Mouse (Mus musculus): ENCODE results near the gene Ppil4. TPM values are rescaled to one million over a fixed set of nuclear protein-coding genes. Genes with fewer than 3 reads are reported as not detected.

Gene Ppil4
- total RNA-seq, 2 experiments from 2014 or later, result 32.9 to 33.7 TPM

DNA sequence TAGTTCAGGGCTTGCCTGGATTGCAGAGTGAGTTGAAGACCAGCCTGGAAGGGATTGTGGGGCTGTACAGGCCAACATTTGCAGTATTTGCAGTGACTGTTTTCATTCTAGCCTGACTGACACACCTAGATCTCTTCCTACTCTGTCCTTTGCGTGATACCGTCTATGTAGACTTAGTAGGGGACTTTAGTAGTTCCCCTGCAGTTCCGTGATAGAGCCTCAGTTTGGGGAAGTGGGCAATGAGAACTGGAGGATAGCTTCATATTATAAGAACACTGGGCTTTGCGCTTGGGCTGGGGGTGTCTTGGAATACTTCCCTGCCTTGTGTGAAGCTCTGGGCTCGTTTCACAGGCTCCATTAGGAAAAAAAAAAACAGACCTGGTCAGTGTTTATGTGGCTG lies 27.5 kb downstream of the Ppil4 start:
- intact Hi-C loops (cut with DNase I), result no loop called here

DNA sequence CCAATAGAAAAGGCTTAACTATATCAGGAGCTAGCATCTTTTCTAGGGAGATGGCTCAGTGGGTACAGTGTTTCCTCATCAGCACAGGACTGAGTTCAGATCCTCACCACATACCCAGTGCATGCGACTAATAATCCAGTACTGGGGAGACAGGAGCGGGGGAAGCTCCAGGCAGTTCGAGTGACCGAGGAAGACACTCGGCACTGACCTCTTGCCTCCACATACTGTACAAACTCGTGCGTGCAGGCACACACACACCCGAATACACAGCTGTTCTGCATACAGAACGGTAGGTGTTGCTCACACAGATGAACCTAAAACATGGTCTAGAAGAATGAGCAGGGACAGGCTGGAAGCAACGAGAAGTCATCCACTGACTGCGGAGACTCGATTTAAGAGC lies 29.3 kb downstream of the Ppil4 start:
- DNase-seq (ENCODE audit: low spot score in 2 of 2), result no peak
- intact Hi-C loops (cut with DNase I), result no loop called here

More for the DNA sequence above, 27.5 kb downstream of the Ppil4 start:
- no peak for DNase-seq (ENCODE audit: low spot score in 2 of 2)

DNA sequence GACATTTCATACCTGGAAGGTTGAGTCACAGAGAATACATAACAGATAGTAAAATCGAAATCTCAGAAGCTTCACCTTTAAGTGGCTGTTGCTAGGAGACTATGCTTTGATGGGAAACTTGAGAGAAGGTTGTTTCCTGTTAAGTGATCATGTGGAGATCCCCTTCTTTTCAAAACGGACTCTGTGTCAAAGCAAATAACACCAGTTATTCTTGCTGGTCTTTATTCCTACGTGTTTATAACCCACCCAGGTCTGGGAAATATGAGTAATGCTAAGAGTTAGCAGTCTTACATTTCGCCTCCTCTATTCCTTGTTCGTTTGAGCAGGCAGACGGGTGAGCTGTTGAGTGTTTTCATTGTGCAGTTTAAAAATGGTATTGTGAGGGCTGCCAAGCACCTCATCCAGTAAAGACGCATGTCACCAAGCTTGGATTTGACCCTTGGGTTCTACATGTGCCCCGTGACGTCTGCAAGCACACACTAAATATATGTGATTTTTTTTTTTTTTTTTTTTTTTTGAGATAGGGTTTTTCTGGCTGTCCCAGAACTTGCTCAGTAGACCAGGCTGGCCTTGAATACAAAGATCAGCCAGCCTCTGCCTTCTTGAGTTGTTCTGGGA lies 32.1 kb downstream of the Ppil4 start:
- DNase-seq (ENCODE audit: low spot score in 2 of 2), result no peak
- intact Hi-C loops (cut with DNase I), result no loop called here

DNA sequence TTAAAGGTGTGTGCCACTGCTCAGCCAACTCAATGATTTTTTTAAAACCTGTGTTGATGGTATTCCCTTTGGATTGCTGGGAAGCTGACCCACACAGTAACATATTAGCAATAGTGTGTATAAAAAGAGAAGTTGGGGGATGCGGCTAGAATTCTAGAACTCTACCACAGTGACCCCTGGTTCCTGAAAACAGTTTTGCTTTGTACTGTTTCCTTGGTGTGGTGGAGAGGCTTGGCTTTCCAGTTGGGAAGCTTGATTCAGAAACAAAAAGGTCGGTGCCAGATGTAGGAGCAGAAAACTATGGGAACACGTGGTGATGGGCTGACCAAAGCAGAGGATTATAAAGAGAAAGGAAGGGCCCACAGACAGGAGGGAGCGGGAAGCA lies 32.6 kb downstream of the Ppil4 start:
- DNase-seq (ENCODE audit: low spot score in 2 of 2), result no peak

DNA sequence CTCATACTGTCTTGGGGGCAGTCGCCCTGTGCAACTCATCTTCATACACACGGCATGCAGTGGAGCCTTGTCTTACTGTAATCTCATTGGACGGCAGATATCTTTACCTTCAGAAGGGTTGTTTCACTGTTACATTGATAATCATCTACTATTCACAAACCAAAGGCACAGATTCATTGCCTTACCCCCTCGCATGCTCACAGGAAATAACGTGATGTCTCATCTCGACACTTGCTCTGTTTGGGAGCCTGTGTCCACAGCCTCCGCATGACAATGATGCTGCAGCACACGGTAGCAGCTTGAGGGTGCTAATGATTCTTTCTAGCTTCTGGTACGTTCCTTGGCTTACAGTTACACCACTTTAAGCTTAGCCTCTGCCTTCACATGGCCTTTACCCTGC lies 33.4 kb downstream of the Ppil4 start:
- intact Hi-C loops (cut with DNase I), result no loop called here
- DNase-seq (ENCODE audit: low spot score in 2 of 2), result no peak

More for the DNA sequence above, 32.6 kb downstream of the Ppil4 start:
- intact Hi-C loops (cut with DNase I), result no loop called here

DNA sequence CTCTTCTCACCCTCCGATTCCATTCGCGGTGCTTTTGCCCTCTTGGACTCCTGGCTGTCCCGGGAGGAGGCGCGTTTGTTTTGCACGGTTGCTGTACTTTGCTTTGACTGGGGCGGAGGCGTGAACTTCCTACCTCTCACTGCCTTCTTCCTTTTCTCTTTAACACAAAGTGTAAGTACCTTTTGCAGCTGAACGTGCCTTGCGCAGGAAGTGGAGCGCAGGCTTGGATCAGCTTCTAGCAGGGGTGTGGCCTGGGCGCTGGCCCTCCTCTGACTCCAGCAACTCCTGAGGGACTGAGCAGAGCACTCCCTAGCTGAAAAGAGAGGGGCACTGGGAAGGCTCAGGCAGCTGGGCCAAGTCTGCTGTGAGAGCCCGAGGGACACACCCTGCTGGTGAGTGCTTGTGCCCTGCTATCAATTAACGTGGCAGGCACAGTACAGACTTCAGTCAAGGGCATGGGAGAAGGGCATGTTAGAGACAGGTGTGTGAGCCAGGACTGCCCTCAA lies 39.5 kb downstream of the Ppil4 start, which contains the start of gene Zc3h12d:
Zc3h12d (plus strand) TSS at position 300 of the 506 bp plus-strand sequence.
- DNase-seq (ENCODE audit: low spot score in 2 of 2), result no peak
- intact Hi-C loops (cut with DNase I), result no loop called here

DNA sequence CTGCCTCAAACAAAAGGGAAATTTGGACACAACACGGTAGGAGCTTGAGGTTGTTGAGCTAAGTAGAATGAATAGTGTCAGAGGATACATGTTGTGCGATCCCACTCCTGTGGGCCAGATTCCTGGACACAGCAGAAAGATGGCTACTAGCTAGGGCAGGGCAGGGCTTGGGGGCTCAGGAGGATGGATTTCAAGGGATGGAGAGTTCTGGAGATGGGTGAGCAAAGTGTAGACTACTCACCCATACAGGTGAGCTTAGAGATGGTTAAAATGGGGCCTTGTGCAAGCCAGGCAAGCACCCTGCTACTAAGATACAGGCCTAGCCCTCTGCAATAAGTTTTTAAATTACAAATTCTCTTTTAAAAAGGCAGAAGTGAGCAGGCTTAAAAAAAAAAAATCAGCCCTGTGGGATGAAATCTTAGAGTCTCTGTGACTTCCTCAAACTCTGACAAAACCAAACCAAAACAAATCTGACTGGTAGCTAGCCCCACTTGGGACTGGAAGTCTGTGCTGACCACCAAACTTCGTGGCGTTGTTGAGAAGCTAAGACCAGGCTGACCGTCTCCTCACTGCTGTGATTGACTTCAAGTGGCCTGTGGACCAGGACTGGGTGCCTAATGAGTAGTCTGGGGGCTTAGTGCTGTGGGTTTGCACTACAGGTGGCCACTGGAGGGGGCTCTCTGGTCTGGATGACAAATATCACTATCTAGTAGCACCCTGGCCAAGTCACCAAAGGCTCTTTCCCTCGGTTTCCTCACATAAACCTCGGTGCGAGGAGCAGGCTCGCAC lies 40.9 kb downstream of the Ppil4 start:
- DNase-seq (ENCODE audit: low spot score in 2 of 2), result no peak
- intact Hi-C loops (cut with DNase I), result no loop called here

DNA sequence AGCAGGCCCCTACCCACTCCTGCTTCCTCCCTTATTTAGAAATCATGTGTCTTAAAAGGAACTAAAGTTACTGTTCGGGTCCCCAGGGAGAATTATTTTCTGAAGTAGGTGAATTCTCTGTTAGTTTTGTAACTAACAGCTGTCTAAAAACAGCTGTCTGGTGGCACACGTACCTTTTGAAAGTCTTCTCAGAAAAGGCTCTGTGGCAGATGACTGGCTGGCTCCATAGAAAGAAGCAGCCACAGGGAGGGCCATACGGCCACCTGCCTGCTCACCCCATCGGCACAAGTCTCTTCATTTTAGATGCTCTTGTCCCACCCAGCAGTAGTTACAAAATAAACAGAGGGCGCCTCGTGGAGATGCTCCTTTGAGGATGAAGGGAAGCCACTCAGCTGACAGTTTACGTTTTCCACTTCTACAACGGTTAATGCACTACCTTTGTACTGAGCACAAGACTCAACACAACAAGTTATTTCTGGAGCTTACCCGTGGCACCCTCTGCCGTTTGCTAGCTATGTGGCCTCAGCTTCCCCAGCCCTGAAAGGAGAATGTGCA lies 42.1 kb downstream of the Ppil4 start:
- intact Hi-C loops (cut with DNase I), result no loop called here

DNA sequence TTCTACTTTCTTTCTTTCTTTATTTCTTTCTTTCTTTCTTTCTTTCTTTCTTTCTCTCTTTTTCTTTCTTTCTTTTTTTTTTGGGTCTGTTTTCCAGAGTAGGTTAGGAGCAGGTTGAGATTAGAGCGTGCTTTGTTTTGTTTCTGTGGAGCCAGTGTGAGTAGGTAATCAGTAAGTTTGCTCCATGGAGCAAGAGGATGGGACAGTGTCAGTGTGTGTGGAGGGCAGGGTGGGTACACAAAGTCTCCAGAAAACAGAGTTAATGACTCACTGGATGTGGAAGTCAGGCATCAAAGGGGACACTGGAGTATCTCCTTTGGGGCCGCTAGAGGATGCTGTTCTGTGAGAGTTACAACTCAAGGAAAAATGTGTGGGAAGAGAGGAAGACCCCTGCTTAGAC lies 44.2 kb downstream of the Ppil4 start:
- intact Hi-C loops (cut with DNase I), result no loop called here

More for the DNA sequence above, 42.1 kb downstream of the Ppil4 start:
- DNase-seq (ENCODE audit: low spot score in 2 of 2), result no peak

DNA sequence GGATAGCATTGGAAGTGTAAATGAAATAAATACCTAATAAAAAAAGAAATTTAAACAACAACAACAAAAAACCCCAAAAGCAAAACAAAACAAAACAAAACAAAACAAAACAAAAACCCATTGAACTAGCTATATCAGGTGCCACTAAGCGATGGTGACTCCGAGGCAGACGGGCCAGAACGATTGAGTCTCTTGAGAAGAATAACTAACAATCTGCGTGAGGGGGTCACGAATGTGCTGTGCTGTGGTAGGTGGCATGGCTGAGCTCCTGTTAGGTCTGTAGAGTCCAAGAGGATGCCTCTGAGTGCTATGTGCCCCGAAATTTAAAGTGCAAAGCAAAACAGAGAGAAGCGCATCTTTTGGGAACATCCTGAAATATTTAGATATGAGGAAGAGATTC lies 44.8 kb downstream of the Ppil4 start:
- intact Hi-C loops (cut with DNase I), result no loop called here
- no peak for DNase-seq (ENCODE audit: low spot score in 2 of 2)

More for the DNA sequence above, 44.2 kb downstream of the Ppil4 start:
- DNase-seq (ENCODE audit: low spot score in 2 of 2), result no peak

DNA sequence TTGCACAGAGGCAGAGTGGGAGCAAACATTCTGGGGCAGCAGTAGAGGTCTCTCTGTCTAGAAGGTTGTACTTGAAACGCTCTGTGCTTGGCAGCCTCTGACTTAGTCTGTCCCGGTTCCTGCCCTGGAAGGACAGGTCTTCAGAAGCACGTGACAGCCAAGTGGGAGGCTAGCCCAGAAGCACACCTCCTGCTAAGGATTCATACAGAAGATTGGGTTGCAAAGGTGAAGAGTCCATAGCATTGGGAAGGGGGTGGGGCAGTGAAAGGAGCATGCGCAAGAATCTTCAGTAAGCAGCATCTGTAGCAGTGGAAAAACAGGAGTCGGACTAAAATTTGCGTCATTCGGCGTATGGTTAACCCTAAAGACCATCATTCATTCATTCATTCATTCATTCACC lies 45.3 kb downstream of the Ppil4 start:
- no peak for DNase-seq (ENCODE audit: low spot score in 2 of 2)
- intact Hi-C loops (cut with DNase I), result no loop called here

DNA sequence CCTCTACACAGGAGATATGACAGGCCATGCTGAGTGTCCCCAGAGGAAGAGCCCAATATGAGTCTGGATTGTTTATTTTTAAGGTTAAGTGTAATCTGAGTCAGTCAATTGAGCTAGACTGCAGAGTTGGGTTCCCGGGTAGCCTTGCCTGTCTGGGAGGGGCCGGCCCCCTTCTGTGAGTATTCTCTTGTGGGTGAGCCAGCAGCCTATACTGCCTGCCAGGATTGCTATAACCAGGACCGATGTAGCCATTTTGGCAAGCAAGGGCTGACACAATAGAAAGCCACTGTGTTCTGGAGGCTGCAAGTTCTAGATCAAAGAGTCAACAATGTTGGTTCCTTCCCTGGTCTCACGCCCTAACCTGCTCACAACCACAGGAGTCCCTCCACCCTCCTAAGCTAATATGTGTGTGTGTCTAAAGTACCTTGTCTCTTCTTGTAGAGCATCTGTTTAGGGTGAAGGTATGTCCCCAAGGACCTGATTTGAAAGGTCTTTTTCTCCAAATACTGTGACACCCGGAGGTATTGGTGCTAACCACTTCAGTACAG lies 46.3 kb downstream of the Ppil4 start:
- intact Hi-C loops (cut with DNase I), result no loop called here
- no peak for DNase-seq (ENCODE audit: low spot score in 2 of 2)

DNA sequence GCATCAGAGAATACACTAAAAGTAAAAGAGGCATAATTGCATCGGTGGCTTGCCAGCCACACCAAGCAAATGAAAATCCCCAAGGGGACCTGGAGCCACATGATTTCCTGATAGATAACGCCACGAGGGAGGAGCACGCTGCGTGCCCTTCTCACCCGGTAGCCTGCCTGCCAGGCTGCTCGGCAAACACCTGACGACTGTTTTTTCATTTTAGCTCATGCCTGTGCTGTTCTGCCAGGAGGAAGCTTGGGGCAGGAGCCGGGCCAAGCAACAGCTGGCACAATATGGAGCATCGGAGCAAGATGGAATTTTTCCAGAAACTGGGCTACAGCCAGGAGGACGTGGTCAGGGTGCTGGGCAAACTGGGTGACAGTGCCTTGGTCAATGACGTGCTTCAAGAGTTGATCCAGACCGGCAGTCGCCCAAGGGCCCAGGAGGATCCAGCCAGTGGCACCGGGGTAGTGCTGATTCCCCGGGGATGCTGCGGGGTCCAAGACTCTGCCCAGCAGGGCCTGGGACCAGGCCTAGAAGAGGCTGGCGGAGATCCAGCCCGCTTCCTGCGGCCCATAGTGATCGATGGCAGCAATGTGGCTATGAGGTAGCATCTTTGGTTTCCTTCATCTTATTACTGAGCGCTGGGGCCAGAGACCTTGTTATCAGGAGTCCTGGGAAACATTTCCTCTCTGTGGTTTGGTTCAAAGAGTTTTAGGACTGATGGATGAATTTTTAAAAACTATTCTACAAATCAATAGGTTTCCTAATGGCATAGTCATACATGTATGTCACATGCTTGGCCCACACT lies 47.1 kb downstream of the Ppil4 start:
- intact Hi-C loops (cut with DNase I), result no loop called here
- DNase-seq (ENCODE audit: low spot score in 2 of 2), result no peak

DNA sequence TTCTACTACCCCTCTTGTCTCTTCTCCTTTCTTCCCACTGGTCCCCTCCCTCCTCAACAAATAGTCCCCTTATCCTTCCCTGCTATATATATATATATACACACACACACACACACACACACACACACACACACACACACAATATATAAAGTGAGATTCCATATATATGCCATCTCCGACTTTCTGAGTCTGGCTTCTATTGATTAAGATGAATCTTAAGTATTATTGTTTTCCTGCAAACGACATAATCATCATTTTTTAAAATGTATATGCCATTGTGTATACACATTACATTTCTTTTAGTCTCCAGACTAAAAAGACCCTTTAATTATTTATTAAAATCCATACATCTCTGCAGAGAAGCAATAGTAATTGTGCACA lies 47.7 kb downstream of the Ppil4 start:
- DNase-seq (ENCODE audit: low spot score in 2 of 2), result no peak
- intact Hi-C loops (cut with DNase I), result no loop called here

DNA sequence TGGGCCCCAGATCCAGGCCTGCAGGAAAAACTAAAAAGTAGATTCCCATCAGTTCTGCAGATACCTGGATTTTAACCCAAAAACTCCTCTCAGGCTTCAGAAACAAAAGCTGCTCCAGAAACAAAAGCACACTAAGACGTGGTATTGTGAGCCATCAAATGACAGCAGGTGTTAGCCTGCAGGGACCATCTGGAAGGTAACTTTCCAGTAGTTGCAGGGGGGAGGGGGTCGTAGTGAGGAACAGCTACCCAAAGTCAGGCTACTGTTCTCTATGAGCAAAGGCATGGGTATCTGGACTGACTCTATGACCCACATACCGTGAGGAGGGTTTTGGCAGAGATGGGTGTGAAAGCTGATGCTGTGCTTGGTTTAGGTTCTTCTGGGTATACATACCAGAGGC lies 48.1 kb downstream of the Ppil4 start:
- intact Hi-C loops (cut with DNase I), result no loop called here
- DNase-seq (ENCODE audit: low spot score in 2 of 2), result no peak

DNA sequence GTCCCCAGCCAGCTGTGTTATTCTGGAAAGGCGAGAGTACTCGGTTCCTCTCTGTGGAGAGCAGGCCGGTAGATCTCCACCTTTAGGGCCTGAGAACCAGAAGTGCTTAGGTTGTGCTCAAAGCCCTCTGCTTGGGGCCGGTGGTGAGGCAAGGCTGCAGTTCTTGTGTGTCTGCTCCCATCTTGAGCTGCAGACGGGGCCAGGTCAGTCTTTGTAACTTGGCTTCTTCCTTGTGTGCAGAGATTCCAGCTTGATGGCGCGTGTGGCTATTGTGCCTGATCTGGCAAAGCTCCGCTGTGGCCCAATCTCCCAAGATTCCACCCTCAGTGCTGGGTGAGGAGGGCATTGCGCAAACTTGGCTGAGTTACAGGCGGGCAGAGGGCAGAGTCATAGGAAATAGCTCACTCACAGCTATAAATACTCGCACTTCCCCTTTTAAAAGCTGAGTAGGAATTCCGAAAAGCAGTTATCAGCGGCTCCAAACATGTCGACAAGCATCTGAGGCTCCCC lies 48.9 kb downstream of the Ppil4 start:
- peak; percentile 26 to 40 for DNase-seq (ENCODE audit: low spot score in 2 of 2)
- intact Hi-C loops (cut with DNase I), result no loop called here

DNA sequence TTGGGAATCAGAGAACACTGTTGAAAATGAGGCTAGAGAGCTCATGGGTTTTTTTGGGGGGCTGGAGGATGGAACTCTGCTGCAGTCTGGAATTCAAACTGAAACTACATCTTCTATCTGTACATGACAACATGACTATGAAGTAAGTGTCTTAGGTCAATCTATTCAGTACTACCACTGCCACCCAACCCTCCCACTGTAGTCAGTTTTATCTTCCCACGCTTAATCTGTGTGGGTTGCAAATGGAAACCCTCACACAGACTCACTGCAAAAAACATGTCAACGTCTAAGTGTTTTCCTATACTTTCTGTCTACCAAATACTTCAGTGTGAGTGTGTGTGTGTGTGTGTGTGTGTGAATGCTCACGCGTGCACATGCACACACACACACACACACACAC lies 50.5 kb downstream of the Ppil4 start:
- intact Hi-C loops (cut with DNase I), result no loop called here

DNA sequence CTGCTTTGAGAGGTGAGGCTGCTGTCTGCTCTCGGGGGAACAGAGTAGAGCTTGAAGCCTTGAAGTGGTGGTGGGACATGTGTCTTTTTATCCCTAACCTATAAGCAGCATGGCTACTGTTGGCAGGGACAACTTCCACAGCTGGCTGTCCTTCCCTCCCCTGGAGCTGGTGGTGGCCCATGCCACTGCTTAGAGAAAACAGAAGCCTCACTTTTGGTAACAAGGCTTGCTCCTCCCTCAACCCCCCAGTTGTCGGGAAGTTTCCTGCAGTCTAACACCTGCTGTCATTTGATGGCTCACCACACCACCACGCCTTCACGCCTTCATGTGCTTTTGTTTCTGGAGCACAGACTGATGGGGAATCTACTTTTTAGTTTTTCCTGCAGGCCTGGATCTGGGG lies 51.5 kb downstream of the Ppil4 start:
- intact Hi-C loops (cut with DNase I), result no loop called here

More for the DNA sequence above, 50.5 kb downstream of the Ppil4 start:
- DNase-seq (ENCODE audit: low spot score in 2 of 2), result no peak

DNA sequence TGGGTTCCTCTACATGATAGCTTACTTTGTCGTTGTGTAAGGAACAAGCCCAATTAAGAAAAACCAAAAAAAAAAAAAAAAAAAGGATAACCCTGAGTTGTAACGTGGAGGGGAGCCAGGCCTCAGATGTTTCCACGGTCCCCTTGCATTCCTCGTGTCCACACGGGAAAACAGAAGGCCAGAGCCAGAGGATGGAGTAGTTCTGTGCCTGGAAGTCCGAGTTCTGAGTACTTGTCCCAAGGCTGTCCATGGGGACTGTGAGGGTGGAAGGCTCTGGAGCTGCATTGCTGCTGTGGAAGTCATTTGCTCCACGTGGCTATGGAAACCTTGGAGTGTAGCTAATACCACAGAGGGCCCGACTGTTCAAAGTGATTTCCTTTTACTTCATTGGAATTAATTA lies 52.4 kb downstream of the Ppil4 start:
- intact Hi-C loops (cut with DNase I), result no loop called here
- no peak for DNase-seq (ENCODE audit: low spot score in 2 of 2)

More for the DNA sequence above, 51.5 kb downstream of the Ppil4 start:
- DNase-seq (ENCODE audit: low spot score in 2 of 2), result no peak

DNA sequence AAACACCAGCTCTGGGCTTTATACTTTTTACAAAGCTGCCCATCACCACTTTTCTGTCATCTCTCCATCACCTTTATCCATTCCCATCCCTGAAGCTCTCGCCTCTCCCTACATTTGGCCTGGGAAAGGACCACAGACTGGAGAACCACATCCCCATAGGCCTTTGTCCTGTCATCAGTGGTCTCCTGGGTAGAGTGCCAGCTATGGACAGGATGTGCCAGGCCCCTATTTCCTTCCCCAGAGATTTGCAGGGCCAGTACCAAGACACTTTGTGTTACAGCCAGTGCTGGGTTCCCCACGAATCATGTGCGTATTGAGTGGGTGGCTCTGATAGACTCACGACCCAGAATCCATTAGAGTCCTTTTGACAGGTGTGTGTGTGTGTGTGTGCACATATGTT lies 53.3 kb downstream of the Ppil4 start:
- no peak for DNase-seq (ENCODE audit: low spot score in 2 of 2)
- intact Hi-C loops (cut with DNase I), result no loop called here
